Mouse (Mus musculus): ENCODE measurements at regions not wholly inside any gene's neighbourhood (a gene's known extent, or its start where the extent isn't known, plus 50 kb on each side); places are given as distances from the start of the nearest gene placed in this dataset.

GRCm38 (mm10) chr16:71197523-71197922, 883.8 kb downstream of the Gbe1 start:
- no peak for ATAC-seq (replicated peaks in 1 of 2; ENCODE audit: insufficient read depth in 1 of 2, low FRiP score in 2 of 2, low TSS enrichment in 1 of 2, low read depth in 1 of 2, poor library complexity in 2 of 2, severe bottlenecking in 2 of 2)

DNA sequence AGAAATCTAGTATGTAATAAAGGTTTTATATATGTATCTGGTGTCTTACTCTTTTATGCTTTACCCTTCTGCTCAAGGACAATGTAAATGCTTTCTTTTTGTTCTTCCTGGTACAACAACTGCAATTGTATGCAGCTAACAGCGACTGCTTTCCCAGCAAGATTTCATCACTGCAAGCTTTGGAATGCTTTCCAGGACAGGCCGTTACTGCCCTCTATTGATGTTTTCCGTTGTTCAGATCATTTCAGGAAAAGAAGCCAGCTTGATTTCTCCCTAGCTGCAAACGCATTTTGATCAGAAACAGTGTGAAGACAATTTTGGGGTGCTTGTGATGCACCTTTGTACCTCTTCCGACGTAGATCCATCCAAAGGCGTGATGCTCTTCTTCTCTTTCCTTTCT, 895.1 kb downstream of the Gbe1 start:
- no peak for ATAC-seq (replicated peaks in 1 of 2; ENCODE audit: insufficient read depth in 1 of 2, low FRiP score in 2 of 2, low TSS enrichment in 1 of 2, low read depth in 1 of 2, poor library complexity in 2 of 2, severe bottlenecking in 2 of 2)

- ATAC-seq (replicated peaks in 1 of 2; ENCODE audit: insufficient read depth in 1 of 2, low FRiP score in 2 of 2, low TSS enrichment in 1 of 2, low read depth in 1 of 2, poor library complexity in 2 of 2, severe bottlenecking in 2 of 2), result no peak
Observed at GRCm38 (mm10) chr16:71224469-71224868, 910.7 kb downstream of the Gbe1 start.

GRCm38 (mm10) chr16:71230104-71230653, 916.4 kb downstream of the Gbe1 start:
- no peak for ATAC-seq (replicated peaks in 1 of 2; ENCODE audit: insufficient read depth in 1 of 2, low FRiP score in 2 of 2, low TSS enrichment in 1 of 2, low read depth in 1 of 2, poor library complexity in 2 of 2, severe bottlenecking in 2 of 2)

DNA sequence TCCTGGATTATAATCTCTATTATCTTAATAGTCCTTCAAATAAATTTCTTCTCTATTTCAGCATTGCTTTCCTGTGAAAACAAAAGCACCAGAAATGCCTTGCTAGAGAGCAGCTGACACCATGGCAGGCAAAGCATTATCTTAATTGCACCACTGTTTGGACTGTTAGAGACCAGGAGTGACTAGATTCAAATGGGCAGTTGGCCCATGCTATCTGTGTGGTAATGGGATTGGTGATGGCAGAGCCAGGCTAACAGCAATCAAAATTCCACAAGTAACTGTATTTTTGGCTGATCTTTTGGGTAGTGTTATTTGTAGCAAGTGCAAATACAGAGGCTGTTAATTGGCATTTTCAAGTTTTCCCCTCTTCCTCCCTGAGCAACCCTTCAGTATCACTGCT, 929.3 kb downstream of the Gbe1 start:
- ATAC-seq (replicated peaks in 1 of 2; ENCODE audit: insufficient read depth in 1 of 2, low FRiP score in 2 of 2, low TSS enrichment in 1 of 2, low read depth in 1 of 2, poor library complexity in 2 of 2, severe bottlenecking in 2 of 2), result no peak

DNA sequence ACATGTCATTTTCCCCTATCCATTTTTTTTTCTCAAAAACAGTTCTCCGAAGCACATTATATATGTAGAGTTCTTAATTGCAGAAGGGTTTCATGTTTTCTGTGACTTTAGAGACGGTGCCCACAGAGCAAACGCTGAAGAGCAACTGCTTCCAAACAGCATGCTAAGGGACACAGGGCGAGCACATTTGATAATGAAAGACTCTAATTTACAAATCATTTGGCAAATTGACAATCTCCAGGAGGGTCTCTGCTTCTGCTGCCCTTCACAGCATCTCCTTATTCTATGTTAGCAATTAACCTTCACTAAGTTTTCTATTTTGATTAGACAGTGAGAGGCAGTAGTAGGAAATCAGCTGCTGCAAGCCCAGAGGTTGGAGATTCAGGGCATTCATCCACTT, 929.7 kb downstream of the Gbe1 start:
- ATAC-seq (replicated peaks in 1 of 2; ENCODE audit: insufficient read depth in 1 of 2, low FRiP score in 2 of 2, low TSS enrichment in 1 of 2, low read depth in 1 of 2, poor library complexity in 2 of 2, severe bottlenecking in 2 of 2), result no peak

DNA sequence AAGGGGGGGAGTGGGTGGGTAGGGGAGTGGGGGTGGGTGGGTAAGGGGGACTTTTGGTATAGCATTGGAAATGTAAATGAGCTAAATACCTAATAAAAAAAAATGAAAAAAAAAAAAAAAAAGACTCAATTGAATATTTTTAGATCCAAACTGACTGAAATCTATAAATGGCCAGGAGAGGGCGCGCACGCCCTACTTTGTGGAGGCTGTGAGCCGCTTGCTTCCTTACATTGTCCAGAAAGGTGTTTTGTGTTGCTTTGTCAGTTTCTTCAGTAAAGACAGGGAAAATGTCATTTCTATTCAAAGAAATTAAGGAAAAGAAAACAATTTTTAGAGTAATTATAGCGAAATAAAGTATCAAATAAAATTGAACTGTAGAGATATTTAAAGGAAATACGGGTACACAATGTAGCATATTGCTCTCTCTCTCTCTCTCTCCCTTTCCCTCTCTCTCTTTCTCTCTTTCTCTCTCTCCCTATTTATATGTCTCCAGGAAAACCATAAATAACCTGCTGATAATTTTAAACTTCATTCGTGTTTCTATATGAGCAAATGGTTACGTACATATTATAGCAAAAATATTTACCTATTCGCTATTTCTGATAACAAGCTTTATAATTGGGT, 933.9 kb downstream of the Gbe1 start:
- peak in 1 of 2 experiments; percentile 53; a peak in 2 of 4 replicates for ATAC-seq (replicated peaks in 1 of 2; ENCODE audit: insufficient read depth in 1 of 2, low FRiP score in 2 of 2, low TSS enrichment in 1 of 2, low read depth in 1 of 2, poor library complexity in 2 of 2, severe bottlenecking in 2 of 2)

GRCm38 (mm10) chr16:71255740-71256139, 942.0 kb downstream of the Gbe1 start:
- no peak for ATAC-seq (replicated peaks in 1 of 2; ENCODE audit: insufficient read depth in 1 of 2, low FRiP score in 2 of 2, low TSS enrichment in 1 of 2, low read depth in 1 of 2, poor library complexity in 2 of 2, severe bottlenecking in 2 of 2)

DNA sequence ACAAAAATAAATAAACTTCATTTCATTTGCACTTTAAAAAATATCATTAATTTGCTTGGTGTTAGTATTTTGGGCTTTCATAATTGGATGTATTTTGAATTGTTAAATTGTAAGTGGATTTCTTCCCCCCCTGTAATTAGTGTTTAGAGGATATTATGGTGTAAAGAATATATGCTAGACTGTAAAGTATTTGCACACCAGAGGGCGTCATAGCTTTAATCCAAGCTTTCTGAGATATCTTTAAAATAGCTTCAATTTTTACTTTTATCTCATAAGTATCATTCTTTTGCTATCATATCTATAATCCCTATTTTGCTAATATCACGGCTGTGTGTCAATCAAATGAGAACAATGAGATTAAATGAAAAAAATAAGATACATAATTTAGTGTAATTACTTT, 942.4 kb downstream of the Gbe1 start:
- no peak for ATAC-seq (replicated peaks in 1 of 2; ENCODE audit: insufficient read depth in 1 of 2, low FRiP score in 2 of 2, low TSS enrichment in 1 of 2, low read depth in 1 of 2, poor library complexity in 2 of 2, severe bottlenecking in 2 of 2)

- no peak for ATAC-seq (replicated peaks in 1 of 2; ENCODE audit: insufficient read depth in 1 of 2, low FRiP score in 2 of 2, low TSS enrichment in 1 of 2, low read depth in 1 of 2, poor library complexity in 2 of 2, severe bottlenecking in 2 of 2)
Observed at GRCm38 (mm10) chr16:71267191-71267590, 953.4 kb downstream of the Gbe1 start.
